Mouse (Mus musculus) stomach, embryonic 16.5 days (tissue): Measurements from ENCODE around the gene Gm5134. TPM values are rescaled to one million over a fixed set of nuclear protein-coding genes. Genes with fewer than 3 reads are reported as not detected.

Source experiments
- ATAC-seq: fragments of 200-750 bp; cut with Nextera tagmentation; 2 replicates; pipeline ENCODE4 v1.8.0; 2017; ENCODE audit warnings: moderate number of reproducible peaks, moderate TSS enrichment; ENCODE audit not compliant: insufficient read depth, low FRiP score
- H3K27ac ChIP-seq: fragments of 300-500 bp; sonication (generic); 2 replicates; pipeline ENCODE4 v1.5.1; 2014; ENCODE audit warnings: low read length
- H3K27me3 ChIP-seq: fragments of 300-500 bp; sonication (generic); 2 replicates; pipeline ENCODE4 v1.6.1; 2014; ENCODE audit warnings: low read length, control low read depth, mixed read lengths; ENCODE audit not compliant: control insufficient read depth, insufficient read depth
- H3K36me3 ChIP-seq: fragments of 300-500 bp; sonication (generic); 2 replicates; pipeline ENCODE4 v1.6.1; 2014; ENCODE audit warnings: low read length; ENCODE audit not compliant: control insufficient read depth, insufficient read depth
- H3K4me1 ChIP-seq: fragments of 300-500 bp; sonication (generic); 2 replicates; pipeline ENCODE4 v1.6.1; 2014; ENCODE audit warnings: low read length, control low read depth, mixed read lengths; ENCODE audit not compliant: control insufficient read depth, insufficient read depth
- H3K4me2 ChIP-seq: fragments of 300-500 bp; sonication (generic); 2 replicates; pipeline ENCODE4 v1.6.1; 2014; ENCODE audit warnings: low read depth, low read length, mixed read lengths
- H3K4me3 ChIP-seq: fragments of 300-500 bp; sonication (generic); replicated peaks from 2 replicates; pipeline ENCODE4 v1.5.1; 2014; ENCODE audit warnings: mild to moderate bottlenecking, low read length
- H3K9ac ChIP-seq: fragments of 300-500 bp; sonication (generic); 2 replicates; pipeline ENCODE4 v1.6.1; 2014; ENCODE audit warnings: low read length
- H3K9me3 ChIP-seq: fragments of 300-500 bp; sonication (generic); replicated peaks from 2 replicates; pipeline ENCODE4 v1.6.1; 2016; ENCODE audit warnings: low read length, control low read depth; ENCODE audit not compliant: control insufficient read depth
- WGBS: fragments of 180-500 bp; shearing (Covaris S2); extraction: QIAGEN DNeasy Blood & Tissue Kit; methylation state at CpG from one replicate; pipeline ENCODE4 v1.1.7; 2014; 5-methylcytosine and 5-hydroxymethylcytosine counted together
- polyA plus RNA-seq: library from polyadenylated mRNA; unstranded; fragments of >200 nt; fragmentation: Nextera tagmentation; extraction: Ambion mirVana; gene quantifications from 2 replicates; pipeline ENCODE4 v1.2.1, GENCODE M21; 2015

Gene Gm5134
- polyA plus RNA-seq = not detected in 2 replicates

DNA sequence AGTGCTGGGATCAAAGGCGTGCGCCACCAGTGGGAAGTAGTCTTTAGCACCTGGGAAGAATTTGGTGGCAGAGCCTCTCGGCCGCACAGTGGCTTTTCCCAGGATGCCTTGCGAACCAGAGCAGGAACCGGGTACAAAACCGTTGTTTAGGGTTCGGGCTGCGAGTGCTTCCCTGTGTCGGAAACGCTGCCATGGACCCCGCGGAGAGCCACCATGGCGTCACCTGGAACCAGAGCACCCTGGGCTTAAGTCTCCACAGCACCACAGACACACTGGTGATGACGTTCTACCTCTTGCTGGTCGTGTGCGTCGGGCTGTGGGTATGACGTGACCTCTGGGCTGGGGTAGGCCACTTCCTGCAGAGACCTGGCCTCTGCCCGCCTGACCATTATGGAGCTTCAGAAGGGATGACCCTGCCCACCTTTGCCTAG is at the start of gene Gm5134:
Gene Gm5134, plus strand, starts transcription at position 134 of the 431 bp plus-strand sequence.
- Histone ChIP-seq H3K27ac (no peak within 1 kb of the TSS), H3K9me3 (no peaks in the 10 kb centered on the region), H3K4me2 (peak within 1 kb of the TSS; percentile 32), H3K4me1 (peaks cover 6% of the 10 kb centered on the region), H3K9ac (no peak within 1 kb of the TSS), H3K36me3 (no peaks in the 10 kb centered on the region), H3K27me3 (peaks cover 5% of the 10 kb centered on the region; the same call in 1 of the 2 replicates), H3K4me3 (peak within 1 kb of the TSS; percentile 8; the same call in 1 of the 2 replicates)
- no peak for ATAC-seq
- 24% methylated on average over 20 of the region's 20 CpGs for WGBS

DNA sequence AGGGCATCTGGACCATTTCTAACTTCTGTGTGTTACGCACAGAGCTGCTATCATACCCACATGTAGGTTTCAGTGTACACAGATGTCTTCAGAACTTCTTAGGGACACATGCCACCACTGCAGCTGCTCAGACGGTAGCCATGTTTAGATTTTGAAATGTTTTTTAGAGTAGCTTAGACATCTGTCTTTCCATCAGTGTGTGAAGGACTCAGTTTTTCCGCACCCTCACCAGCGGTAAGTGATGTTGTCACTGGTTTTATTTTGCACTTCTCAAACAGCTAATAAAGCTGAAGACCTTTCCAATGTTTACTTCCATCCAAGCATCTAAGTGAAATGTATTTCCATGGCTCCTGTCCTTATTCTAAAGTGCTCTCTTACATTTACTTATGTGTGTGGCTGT is 47.4 kb upstream of the Gm5134 start:
- WGBS = 87% methylated on average over 4 of the region's 4 CpGs
- Histone ChIP-seq H3K4me1 (no peaks in the 10 kb centered on the region), H3K9ac (no peak overlapping the region), H3K4me2 (no peak overlapping the region), H3K36me3 (peaks cover 36% of the 10 kb centered on the region), H3K4me3 (no peak overlapping the region), H3K9me3 (no peaks in the 10 kb centered on the region), H3K27me3 (no peaks in the 10 kb centered on the region), H3K27ac (no peak overlapping the region)
- ATAC-seq = no peak

DNA sequence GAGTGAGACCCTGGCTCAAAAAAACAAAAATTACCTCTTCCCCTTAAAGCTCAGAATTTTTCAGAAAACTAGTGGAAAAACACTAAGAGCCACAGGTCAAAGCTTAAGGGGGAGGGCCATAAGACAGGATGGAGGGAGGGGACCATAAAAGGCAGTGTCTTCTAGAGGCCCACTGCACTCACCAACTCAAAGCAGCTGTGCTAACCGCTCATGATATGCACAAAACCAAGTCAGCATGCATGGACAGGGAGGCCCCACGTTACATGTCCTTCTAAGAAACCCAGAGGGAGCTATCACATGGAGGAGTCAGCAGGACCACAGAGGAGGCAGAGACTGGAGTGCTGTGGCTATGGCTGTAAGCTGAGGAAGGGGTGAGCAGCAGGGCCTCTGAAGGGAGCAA is 43.6 kb upstream of the Gm5134 start:
- Histone ChIP-seq H3K4me1 (no peaks in the 10 kb centered on the region), H3K9ac (no peak overlapping the region), H3K36me3 (peaks cover 18% of the 10 kb centered on the region), H3K9me3 (no peaks in the 10 kb centered on the region), H3K4me2 (no peak overlapping the region), H3K27ac (no peak overlapping the region), H3K4me3 (no peak overlapping the region), H3K27me3 (no peaks in the 10 kb centered on the region)
- WGBS = 84% methylated on average over 2 of the region's 2 CpGs
- no peak for ATAC-seq

DNA sequence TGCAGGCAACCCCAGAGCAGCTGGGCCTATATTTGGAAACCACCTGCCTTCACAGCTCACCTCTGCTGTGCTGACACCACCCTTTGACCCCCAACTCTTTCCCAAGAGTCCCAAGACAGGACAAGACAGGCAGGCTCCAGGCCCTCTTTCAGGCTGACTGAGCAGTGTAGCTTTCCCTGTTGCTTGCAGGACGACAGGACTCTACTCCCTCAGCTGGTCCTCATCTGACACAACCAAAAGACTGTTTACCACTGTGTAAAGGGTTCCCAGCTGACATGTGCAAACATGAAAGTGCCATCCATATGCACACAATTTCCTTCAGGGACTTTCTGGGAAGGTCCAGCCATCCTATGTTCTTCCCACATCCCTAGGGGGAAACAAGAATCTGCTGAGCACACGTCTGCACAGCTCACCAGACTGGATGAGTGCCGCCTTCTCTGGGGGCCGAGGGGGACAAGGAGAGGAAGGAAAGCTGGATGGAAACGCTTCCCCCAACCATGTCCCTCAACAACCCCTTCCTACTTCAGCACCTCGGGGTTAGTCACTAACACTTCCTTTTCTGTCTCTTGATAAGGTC is 41.2 kb upstream of the Gm5134 start:
- Histone ChIP-seq H3K27ac (no peak overlapping the region), H3K9ac (no peak overlapping the region), H3K4me1 (no peaks in the 10 kb centered on the region), H3K9me3 (no peaks in the 10 kb centered on the region), H3K4me2 (no peak overlapping the region), H3K4me3 (no peak overlapping the region), H3K27me3 (no peaks in the 10 kb centered on the region), H3K36me3 (peaks cover 21% of the 10 kb centered on the region)
- 61% methylated on average over 6 of the region's 6 CpGs for WGBS
- ATAC-seq = no peak

DNA sequence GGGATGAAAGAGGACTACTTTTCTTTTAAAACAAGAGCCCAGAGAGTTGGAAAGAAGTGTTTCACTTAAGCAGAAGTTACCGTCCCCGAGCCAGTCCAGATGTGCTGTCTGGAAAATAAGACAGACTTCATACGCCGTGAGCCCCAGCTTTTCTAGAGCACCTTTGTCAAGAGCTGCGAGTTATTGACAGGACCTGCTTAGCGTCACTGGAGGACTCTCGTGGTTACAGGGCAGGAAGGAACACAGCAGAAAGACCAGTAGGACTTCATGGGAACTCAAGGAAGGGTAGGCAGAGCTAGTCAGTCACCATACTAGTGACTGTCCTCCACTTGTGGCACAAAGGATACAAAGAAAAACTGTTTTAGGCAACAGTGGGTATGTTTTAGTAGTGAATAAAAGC is 38.8 kb upstream of the Gm5134 start:
- Histone ChIP-seq H3K4me3 (no peak overlapping the region), H3K4me1 (peaks cover 8% of the 10 kb centered on the region), H3K36me3 (peaks cover 13% of the 10 kb centered on the region), H3K27ac (no peak overlapping the region), H3K4me2 (no peak overlapping the region), H3K9me3 (no peaks in the 10 kb centered on the region), H3K27me3 (no peaks in the 10 kb centered on the region), H3K9ac (no peak overlapping the region)
- no peak for ATAC-seq
- 73% methylated on average over 7 of the region's 7 CpGs for WGBS

DNA sequence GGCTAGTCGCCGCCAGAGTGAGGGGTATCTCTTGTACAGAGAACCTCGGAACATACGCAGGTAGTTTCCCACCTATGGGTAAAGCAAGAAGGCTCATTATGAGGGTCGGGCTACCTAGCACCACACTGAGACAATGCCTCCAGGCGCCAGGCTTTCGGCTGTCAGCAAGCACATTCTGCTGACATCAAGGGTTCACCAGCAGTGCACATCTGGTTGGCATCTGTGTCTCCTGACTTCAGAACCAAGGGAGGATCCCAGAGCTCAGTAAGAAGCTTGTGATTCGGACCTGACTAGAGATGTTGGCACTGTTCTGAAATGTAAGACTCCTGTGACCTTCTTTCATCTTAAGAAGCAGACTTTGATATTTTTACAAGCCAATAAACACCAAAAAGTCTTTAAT is 37.5 kb upstream of the Gm5134 start:
- H3K27me3 ChIP-seq = no peaks in the 10 kb centered on the region
- H3K36me3 ChIP-seq = peaks cover 7% of the 10 kb centered on the region; the same call in 1 of the 2 replicates
- no peak overlapping the region for H3K9ac ChIP-seq
- WGBS = 87% methylated on average over 8 of the region's 8 CpGs
- H3K27ac ChIP-seq = no peak overlapping the region
- H3K9me3 ChIP-seq = no peaks in the 10 kb centered on the region
- no peak overlapping the region for H3K4me2 ChIP-seq
- ATAC-seq = no peak
- H3K4me3 ChIP-seq = no peak overlapping the region
- peaks cover 10% of the 10 kb centered on the region for H3K4me1 ChIP-seq

DNA sequence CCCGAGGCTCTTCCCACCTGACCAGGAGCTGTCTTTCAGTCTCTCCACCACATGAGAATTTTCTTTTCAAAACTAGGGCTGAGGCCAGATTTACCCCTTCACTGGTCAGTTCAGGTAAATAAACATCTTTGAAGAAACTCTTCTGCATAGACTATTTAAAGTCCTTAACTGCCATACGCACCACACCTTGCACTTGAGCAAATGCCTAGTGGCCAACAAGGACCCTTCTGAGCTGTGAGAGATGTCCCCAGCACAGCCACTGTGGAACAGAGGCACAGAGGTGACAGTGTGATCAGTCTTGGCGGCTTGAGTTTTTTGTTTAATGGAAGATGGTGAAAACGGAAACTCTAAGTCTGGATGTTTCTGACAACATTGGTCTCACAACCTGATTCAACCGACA is 35.3 kb upstream of the Gm5134 start:
- no peak overlapping the region for H3K4me2 ChIP-seq
- H3K27me3 ChIP-seq = no peaks in the 10 kb centered on the region
- WGBS = 73% methylated on average over 5 of the region's 5 CpGs
- H3K27ac ChIP-seq = no peak overlapping the region
- no peak for ATAC-seq
- H3K4me3 ChIP-seq = no peak overlapping the region
- no peaks in the 10 kb centered on the region for H3K9me3 ChIP-seq
- peaks cover 20% of the 10 kb centered on the region for H3K4me1 ChIP-seq
- no peak overlapping the region for H3K9ac ChIP-seq
- H3K36me3 ChIP-seq = peaks cover 4% of the 10 kb centered on the region; the same call in 1 of the 2 replicates

DNA sequence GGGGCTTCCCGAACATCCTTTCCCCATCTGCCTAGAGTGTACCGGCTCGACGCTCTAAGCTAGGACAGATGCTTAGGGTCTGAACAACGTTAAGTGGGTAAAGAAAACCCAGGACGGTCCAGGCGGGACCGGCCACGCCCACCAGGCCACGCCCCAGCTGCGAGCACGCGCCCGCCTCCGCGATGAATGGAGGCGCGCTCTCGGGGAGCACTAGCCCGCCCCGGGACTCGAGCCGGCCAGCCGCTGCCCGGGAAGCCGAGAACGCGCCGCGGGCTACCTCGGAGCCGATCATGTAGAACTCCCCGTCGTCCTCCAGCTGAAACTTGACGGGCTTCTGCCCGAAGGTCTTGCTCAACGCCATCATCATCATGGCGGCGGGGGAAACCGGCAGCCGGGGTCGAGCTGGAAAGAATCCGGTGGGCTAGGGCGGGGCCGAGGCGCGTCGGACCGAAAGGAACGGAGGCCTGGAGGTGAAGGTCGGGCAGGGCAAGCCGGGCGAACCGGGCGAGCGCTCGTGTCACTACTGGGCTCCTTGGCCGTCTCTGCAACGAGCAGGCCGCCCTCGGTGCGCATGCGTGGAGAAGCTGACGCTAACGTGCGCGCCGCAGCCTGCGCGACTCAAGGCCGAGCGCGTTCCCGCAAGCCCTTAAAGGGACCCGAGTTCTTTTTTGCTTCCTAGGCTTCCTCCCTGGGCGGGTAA is 33.1 kb upstream of the Gm5134 start, which contains the start of gene Smarcb1:
Gene Smarcb1, minus strand, starts transcription at position 592 of the 700 bp plus-strand sequence.
- ATAC-seq = peak; percentile 92
- Histone ChIP-seq H3K4me2 (peak within 1 kb of the TSS; percentile 94), H3K4me1 (peaks cover 20% of the 10 kb centered on the region), H3K9me3 (no peaks in the 10 kb centered on the region), H3K4me3 (peak within 1 kb of the TSS; percentile 96), H3K27me3 (no peaks in the 10 kb centered on the region), H3K27ac (peak within 1 kb of the TSS; percentile 93), H3K36me3 (peaks cover 8% of the 10 kb centered on the region; the same call in 1 of the 2 replicates), H3K9ac (peak within 1 kb of the TSS; percentile 97)
- WGBS = 0% methylated on average over 76 of the region's 76 CpGs
